Mouse (Mus musculus): ENCODE measurements around the gene Cdk18. TPM values are rescaled to one million over a fixed set of nuclear protein-coding genes. Genes with fewer than 3 reads are reported as not detected.

Cdk18 gene
- polyA plus RNA-seq, 1 experiment from 2014 or later: 2.2 TPM

GRCm38 (mm10) chr1:132065475-132066172 is 73.9 kb downstream of the Cdk18 start:
- H3K9me3 ChIP-seq: no peaks in the 10 kb centered on the region
- no peak overlapping the region for H3K4me3 ChIP-seq
- 81% methylated on average over 8 of the region's 8 CpGs for WGBS
- DNase-seq (ENCODE audit: low spot score): no peak
- no peaks in the 10 kb centered on the region for H3K36me3 ChIP-seq
- peaks cover 15% of the 10 kb centered on the region for H3K4me1 ChIP-seq (replicated peaks)
- peaks cover 72% of the 10 kb centered on the region for H3K27me3 ChIP-seq (ENCODE audit: insufficient read depth, poor library complexity, severe bottlenecking)
- H3K27ac ChIP-seq: no peak overlapping the region

GRCm38 (mm10) chr1:132065001-132065400 is 74.5 kb downstream of the Cdk18 start:
- peaks cover 15% of the 10 kb centered on the region for H3K4me1 ChIP-seq (replicated peaks)
- H3K36me3 ChIP-seq: no peaks in the 10 kb centered on the region
- H3K9me3 ChIP-seq: no peaks in the 10 kb centered on the region
- no peak overlapping the region for H3K27ac ChIP-seq
- WGBS: 55% methylated on average over 1 of the region's 1 CpGs
- DNase-seq (ENCODE audit: low spot score): no peak
- peaks cover 67% of the 10 kb centered on the region for H3K27me3 ChIP-seq (ENCODE audit: insufficient read depth, poor library complexity, severe bottlenecking)
- H3K4me3 ChIP-seq: no peak overlapping the region

GRCm38 (mm10) chr1:132063096-132063495 is 76.4 kb downstream of the Cdk18 start:
- H3K4me3 ChIP-seq: no peak overlapping the region
- no peaks in the 10 kb centered on the region for H3K36me3 ChIP-seq
- H3K9me3 ChIP-seq: no peaks in the 10 kb centered on the region
- H3K27ac ChIP-seq: no peak overlapping the region
- no peak for DNase-seq (ENCODE audit: low spot score)
- peaks cover 48% of the 10 kb centered on the region for H3K27me3 ChIP-seq (ENCODE audit: insufficient read depth, poor library complexity, severe bottlenecking)
- H3K4me1 ChIP-seq (replicated peaks): peaks cover 12% of the 10 kb centered on the region
- 87% methylated on average over 4 of the region's 4 CpGs for WGBS

Other genes starting within 250 kb of the Cdk18 start
- 73.2 and 104 TPM in 2 replicates for gene Nucks1, start 229.2 kb downstream of the Cdk18 start, polyA plus RNA-seq (2016; fragmentation: Nextera tagmentation; extraction: Ambion mirVana)
- 10.9 and 19.2 TPM in 2 replicates for gene Slc45a3, start 176.7 kb downstream of the Cdk18 start, polyA plus RNA-seq (2016; fragmentation: Nextera tagmentation; extraction: Ambion mirVana)
- 12.9 and 13.2 TPM in 2 replicates for gene Elk4, start 132.1 kb downstream of the Cdk18 start, polyA plus RNA-seq (2016; fragmentation: Nextera tagmentation; extraction: Ambion mirVana)
- 10.7 and 12.2 TPM in 2 replicates for gene Mfsd4a, start 71.6 kb downstream of the Cdk18 start, polyA plus RNA-seq (2016; fragmentation: Nextera tagmentation; extraction: Ambion mirVana)
- gene Lemd1, start 51.7 kb upstream of the Cdk18 start, polyA plus RNA-seq (2016; fragmentation: Nextera tagmentation; extraction: Ambion mirVana): 2.6 and 7.7 TPM in 2 replicates
- 1.6 and 2.8 TPM in 2 replicates for gene AC124108.1, start 51.8 kb upstream of the Cdk18 start, polyA plus RNA-seq (2016; fragmentation: Nextera tagmentation; extraction: Ambion mirVana)
- gene Gm10188, start 90.1 kb upstream of the Cdk18 start, polyA plus RNA-seq (2016; fragmentation: Nextera tagmentation; extraction: Ambion mirVana): 0.24 and 0.31 TPM in 2 replicates
- 1.0 and 3.5 TPM in 2 replicates for gene Klhdc8a, start 158.9 kb upstream of the Cdk18 start, polyA plus RNA-seq (2016; fragmentation: Nextera tagmentation; extraction: Ambion mirVana)
- 42.3 and 44.4 TPM in 2 replicates for gene Nuak2, start 176.4 kb upstream of the Cdk18 start, polyA plus RNA-seq (2016; fragmentation: Nextera tagmentation; extraction: Ambion mirVana)